Mouse (Mus musculus) spleen, postnatal 36 days (tissue): ENCODE measurements at regions not wholly inside any gene's neighbourhood (a gene's known extent, or its start where the extent isn't known, plus 50 kb on each side); places are given as distances from the start of the nearest gene placed in this dataset.

ENCODE experiments used
- DNase-seq, 2 experiments: peaks; one replicate each; pipeline ENCODE4 v3.0.0; 2022; ENCODE audit warnings: low spot score in 2 of 2, mixed read lengths in 1 of 2

DNA sequence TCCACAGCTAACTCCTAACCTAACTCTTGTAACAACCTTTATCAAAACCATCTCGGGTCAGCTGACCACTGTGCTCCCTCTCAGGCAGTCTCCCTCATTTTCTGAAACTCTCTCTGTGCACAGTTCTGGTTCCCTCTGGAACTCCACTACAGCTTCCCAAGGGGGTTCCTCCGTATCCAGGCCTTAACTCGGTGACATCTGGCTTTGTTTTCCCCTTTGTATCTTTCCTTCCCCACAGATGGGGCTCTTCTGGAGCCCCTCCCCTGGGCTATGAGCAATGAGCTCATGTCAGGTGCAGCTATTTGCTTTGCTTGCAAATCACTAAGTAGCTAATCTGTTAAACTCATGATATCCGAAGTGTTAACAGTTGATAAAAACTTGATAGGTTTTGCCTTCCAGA lies 535.6 kb downstream of the Slc4a3 start:
- DNase-seq = no peak

DNA sequence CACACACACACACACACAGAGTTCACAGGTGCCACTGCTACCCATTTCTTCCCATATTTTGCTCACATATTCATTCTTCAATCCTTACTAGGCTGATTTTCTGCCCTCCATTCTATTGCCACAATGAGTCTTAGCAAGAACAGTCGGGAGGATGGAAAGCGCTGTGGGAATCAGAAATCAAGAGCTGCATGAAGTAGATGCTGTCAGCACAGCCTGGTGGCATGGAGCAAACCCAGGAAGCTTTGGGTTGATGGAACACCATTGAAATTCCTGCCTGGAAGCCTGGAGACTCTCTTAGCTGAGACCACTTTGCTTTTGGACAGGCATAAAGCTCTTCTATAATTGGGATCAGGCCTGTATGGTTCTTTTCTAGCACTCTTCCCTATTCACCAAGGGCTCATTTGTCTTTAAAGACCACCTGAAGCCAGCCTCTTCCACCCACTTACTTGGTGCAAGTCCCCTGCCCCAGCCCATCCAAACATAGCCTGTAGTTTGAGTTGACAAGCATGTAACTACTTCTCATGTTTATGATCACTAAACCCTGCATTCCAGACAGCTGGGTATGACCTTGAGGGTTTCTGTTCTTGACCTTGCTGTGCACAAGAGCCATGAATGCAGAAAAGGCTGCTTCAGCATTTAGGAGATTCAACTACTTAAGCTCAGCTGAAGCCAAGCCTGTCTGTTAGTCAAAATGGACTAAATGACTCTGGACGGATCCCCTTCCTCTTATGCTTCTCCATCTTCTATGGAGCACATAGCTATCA lies 537.4 kb downstream of the Slc4a3 start:
- no peak for DNase-seq

DNA sequence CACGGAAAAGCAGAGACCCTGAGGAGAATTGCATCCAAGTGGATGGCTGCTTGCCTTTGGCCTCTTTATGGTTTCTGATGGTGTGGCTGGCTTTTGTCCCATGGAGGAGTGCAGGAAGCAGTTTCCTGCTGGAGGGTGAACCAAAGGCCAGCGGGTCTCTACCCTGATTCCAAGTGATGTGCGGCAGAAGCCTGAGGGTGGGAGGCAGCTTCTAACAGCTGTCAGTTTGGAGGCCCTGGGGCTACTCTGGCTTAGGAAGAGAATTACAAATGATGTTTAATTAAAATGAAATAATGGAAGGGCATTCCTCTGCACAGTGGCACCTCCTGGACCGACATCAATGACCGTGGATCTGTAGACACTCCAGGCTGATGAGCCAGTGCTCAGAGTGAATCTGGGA lies 545.0 kb downstream of the Slc4a3 start:
- no peak for DNase-seq

DNA sequence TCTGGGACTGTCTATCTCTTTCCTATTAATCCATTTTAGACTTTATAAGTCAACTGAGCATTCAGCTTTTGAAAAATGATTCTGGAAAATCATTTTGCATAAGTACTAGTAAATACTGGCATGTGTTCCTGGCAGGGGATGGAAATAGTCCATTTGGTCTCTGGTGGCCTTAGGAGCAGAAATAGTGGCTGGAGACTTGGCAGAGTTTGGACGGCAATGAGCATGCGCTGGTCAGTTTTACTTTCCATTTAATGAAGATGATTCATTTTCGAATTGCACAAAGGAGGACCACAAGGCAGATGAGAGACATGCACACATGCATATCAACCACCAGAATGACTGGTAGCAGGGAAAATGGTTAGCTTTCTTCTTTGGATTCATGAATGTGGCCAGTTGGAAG lies 567.2 kb downstream of the Slc4a3 start:
- DNase-seq = no peak

DNA sequence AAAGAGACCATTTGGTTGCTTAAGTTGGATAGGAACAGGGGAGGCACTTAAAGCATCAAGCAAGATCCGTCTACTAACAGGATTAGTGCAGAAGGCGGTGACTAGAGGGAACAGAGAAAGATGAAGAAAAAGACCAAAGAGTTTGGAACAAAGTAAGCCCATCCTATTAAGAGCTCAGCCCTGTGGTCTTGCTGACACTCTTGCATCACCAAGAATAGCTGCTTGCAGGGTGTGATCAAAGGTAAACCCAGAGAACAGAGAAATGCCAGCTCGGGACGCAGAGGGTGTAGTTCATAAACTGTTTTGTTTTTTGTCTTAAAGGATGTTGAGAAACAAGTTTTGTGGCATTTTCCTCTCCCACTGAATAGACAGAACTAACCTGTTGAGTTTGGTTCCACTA lies 574.8 kb downstream of the Slc4a3 start:
- no peak for DNase-seq

DNA sequence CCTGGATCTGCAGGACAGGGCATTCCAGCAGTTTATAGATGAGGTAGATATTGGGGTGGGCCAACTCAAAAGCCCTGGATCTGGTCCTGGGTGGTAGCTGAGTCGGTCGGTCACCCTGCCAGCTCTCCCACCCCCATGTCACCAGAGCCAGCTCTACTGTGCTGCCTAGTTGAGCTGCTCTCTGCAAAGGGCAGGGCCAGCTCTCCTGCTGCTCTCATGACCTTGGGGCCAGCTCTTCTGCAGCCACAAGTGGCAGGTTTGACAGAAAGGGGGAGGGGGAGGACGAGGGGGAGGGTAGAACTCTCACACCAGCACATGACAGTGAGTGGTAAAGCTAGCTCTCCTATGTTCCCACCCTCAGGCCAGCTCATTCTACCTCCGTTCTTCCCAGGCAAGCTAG lies 584.3 kb downstream of the Slc4a3 start:
- no peak for DNase-seq

DNA sequence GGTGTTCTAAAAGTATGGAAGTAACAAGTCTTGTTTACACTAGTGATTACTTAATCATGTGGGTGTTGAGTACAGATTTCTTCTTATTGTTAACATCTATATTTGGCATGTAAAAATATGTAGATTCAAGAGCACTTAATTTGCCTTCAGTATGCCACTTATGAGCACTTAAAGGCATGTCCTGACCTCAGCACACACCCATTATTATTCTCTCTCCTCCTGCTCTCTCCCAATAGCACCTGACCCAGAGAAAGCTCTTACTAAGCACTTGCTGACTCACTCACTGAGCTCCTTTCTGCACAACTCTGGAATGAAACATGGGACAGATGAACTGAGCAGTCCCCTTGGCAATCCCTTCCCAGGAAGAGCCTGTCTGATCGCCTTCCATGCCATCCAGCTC lies 590.7 kb downstream of the Slc4a3 start:
- DNase-seq = no peak

DNA sequence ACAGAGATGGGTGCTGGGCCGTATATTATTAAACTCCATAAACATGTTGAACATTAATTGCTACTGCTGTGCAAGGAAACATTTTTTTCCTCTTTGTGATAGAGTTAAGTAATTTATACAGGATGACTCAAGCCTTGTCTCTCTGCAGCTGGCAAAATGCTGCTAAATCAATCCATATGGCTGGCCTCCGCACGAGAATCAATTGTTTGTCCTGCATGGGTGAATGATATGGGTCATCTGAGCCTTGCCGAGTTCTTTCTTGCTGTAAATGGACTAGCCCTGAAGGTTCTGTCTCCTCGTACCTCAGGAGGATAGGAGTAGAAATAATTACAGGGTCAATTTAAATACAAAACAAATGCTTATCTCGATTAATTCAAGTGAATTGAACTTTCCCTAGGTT lies 591.6 kb downstream of the Slc4a3 start:
- DNase-seq = no peak

DNA sequence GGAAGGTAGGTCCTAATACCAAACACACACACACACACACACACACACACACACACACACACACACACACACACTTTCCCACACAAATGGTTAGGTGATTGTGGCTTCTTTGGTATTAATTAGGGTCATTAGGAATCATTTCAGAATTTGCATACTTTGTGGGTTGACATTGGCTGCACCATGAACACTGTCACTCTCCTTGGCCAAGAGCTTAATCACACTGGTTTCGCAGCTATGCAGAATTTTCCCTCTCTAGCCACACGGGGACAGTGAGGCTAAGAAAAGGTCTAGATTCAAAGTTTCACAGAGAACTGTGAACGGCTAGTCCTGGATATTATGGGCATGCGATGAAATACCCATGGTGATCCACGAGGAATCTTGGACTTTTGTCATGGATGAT lies 597.5 kb downstream of the Slc4a3 start:
- no peak for DNase-seq

DNA sequence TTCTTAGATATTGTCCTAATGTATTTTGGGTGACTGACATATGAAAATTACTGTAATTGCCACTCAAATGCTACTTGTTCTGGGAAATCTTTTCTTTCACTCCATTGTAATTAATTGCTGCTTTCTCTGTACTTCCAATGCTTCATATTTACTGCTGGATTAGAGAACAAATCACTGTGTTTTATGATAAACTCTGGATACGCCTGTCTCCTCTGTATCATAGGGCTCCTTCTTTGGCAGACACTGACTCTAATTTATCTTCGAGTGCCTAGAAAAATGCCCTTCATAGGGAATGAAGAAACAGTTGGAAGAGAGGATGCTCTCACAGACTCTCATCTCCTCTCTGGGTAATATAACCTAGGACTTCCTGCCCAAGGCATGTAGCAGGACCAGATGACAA lies 602.9 kb downstream of the Slc4a3 start:
- no peak for DNase-seq

DNA sequence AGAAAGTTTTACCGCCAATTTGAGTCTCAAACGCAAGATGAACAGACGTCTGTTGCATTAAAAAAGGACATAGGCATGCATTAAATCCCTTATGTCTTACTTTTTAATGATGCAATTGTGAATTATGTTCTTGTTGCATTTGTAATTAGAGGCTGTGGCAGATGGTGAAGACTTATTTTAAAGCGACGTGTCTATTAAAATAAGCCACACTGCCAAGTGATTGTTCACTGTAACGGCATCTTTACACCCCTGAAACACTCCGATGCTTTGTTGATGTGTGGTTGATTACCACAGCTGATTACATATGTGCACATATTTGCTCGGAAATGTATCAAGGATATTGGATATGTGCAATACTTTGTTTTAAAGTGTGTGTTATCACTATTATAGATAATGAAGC lies 610.2 kb downstream of the Slc4a3 start:
- no peak for DNase-seq

DNA sequence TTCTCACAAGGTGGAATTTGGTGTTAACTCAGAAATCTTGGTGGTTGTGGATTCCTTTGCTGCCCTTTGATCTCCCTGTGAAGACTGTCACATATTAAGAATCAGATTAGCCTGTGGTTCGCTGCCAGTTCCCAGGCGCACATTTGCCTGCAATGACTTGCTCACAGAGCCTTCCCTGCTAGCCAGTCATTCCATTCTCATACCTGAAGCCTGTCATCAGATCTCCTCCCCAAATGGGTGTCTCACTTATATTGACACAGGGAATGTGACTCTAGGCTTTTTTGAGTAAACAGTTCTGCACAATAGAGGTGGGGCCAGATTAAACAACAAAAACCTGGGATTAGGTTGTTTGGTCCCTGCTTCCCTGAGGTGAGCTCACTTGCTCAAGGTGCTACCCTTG lies 621.4 kb downstream of the Slc4a3 start:
- no peak for DNase-seq

DNA sequence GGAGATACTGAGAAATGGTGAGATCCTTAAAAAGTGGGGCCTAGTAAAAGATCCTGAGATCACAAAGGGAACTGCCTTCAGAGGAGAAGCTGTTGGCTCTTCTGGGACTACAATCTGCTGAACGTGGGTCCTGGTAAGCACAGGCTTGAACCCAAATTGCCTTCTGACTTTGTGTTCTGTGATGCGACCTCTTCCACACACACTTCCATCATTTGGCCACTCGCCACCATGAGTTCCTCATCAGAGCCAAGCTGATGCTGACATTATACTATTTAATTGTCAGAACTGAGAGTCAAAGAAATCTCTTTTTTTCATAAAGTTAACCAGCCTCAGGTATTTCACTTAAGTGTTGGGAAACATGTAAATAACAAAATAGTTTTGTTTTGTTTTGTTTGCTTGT lies 635.1 kb downstream of the Slc4a3 start:
- DNase-seq = no peak

DNA sequence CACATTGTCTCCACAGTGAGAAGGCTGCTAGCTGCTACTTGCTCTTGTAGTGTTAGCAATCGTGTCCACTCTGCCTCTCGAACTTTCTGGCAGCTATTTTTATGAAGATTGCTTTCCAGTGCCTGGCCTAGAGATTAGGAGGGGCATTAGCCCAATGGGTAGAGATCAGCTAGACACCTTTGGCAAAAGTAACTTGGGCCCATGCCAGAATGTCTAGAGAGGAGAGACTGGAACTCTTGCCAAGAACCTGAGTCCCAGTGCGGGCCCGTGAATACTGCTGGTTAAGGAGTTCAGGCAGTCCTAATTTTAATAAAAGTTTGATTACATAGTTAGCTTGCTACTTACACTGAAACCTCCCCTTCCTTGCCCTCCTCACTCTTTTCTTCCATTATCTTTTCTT lies 648.8 kb downstream of the Slc4a3 start:
- DNase-seq = no peak

DNA sequence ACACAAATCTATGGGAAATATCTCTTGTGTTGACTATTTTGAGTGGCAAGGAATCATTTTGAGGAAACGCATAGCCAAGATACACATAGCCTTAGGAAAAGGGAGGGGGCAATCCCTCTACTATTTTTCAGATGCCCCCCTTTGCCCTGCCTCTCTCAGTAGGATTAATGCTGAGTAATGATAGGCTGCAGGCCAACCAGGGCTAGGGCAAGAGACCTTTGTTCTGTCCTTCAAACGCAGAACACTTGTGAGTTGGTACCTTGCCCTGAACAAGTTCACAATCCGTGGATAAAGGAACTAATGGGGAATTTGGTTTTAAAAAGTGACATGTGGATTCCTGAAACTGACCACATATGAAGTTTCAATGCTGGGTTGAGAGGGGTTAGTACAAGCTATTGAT lies 651.6 kb downstream of the Slc4a3 start:
- DNase-seq = no peak

DNA sequence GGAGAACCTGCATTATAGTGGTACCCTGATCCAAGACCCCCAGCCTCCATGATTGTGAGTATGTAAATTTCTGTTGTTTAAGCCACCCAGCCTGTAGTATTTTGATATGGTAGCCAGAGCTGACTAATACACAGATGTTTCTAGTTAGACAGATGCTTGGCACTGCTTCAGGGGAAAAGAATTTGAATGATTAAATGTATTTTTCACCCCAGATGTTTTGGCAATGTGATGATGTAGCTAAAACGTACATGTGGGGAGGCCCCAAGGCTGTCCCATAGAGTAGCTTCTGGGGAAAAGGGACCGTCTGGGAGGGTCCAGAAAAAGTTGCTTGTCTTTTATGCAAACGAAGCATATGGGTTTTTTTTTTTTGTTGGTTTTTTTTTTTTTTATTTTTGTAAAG lies 654.8 kb downstream of the Slc4a3 start:
- DNase-seq = no peak

DNA sequence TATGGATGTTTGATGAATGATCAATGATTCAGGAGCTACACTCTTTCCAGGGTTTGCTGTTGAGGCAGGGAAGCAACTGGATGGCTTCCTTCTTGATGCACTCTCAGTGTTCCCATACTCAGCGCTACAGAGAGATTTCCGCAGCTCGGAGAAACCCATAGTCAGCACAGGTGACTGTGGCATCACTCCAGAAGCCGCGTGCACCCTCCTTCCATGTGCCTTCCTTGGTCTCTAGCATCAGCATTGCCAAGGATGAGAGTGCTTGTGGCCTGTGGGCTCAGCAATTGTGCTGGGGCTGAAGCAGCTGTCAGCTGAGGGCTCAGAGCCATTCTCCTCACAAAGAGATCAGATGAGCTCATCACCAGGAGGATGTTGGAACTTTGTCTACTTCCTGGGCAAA lies 666.4 kb downstream of the Slc4a3 start:
- DNase-seq = no peak

DNA sequence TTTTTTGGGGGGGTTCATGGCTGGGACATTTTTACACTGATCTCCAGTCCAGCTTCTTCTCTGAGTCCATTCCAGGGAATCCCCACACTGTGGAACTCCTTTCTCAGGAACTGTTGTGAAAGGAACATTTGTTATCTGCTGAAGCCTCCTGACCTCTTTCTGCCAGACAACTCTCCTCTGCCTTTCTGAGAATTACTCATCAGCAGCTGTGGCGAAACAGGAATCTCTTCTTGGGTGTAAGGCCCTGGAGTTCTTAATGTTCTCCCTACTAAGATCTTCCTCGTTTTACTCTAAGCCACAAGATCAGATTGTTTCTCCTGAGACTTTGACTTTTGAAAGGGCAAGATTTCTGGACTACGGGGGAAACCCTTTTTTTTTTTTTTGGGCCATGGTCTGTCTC lies 698.7 kb downstream of the Slc4a3 start:
- DNase-seq = no peak

DNA sequence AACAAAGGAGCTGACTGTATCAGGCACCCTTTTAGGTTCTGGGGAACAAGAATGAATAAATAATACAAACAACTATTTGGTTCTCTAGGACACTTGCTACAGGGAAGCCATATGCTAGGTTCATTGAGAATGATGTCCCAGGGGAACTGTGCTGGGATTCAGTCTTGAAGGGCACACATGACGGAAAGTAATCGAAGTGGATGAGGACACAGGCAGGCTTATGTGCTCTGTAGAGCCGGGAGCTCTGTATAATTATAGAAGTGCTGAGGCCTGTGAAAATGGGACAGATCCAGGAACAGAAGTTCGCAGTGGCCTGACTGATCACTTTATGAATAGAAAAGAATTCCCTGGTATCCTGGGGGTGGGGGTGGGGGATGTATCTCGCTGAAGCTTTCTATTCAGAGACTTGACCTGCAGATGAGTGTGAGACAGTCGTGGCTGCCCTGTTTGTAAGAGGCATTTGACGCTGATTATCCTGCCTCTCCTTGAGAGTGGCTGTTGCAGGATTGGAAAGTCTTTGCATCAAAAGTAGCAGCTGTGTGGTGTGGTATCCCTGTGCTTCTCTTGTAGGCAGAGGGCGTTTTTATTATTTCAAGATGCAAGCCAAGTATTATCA lies 700.2 kb downstream of the Slc4a3 start:
- no peak for DNase-seq

DNA sequence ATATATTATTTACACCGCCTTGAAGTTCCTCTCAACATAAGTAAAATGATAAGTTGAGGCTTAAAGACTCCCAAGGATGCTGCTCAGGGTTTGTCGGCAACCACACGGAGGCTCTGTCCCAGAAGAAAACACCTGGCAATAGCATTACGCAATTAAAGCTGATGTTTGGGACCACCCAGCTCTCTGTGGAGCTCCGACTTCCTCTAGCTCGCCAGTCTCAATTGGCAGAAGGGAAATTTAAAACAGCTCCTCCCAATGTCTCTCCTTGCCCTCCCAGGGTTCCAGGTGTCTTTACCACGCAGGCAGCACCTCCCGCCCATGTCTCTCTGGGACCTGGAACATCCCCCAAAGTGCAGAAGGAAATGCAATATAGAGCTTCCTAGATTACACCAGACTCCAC lies 701.1 kb downstream of the Slc4a3 start:
- no peak for DNase-seq

DNA sequence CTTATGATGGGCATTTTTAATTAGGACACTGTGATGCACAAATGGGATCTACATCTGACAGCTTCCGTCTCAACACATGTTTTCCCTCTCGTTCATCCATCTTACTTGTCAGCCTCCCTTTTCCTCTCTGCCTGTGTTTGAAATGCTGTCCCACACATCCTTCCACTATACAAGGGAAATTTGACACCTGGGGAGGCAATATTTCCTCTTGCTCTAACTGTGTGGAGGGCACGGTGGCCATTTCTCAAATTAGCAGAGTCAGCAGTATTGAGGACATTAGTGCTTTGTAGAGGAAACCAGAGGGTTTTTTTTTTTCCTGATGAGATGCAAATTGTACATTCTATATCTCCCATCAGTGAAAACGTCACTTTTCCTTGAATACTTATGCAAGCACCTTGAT lies 712.2 kb downstream of the Slc4a3 start:
- no peak for DNase-seq

DNA sequence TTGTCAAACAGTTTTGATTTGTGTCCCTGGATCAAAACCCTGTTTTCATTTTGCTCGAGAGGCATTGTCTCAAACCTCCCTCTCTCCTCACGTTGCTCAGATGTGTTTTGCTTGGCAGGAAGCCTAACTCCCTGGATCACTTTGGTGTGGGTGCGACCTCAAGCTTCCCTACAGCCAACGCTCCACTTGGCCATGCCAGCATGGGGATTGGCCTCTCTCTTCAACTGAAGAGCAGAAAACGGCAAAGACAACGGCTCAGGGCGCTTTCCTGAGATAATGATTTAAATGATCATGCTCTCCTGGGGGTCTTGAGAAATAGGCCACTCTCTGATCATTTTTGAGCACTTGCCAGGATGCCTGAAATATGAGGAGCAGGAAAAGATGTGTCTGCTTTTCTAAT lies 730.1 kb downstream of the Slc4a3 start:
- no peak for DNase-seq

DNA sequence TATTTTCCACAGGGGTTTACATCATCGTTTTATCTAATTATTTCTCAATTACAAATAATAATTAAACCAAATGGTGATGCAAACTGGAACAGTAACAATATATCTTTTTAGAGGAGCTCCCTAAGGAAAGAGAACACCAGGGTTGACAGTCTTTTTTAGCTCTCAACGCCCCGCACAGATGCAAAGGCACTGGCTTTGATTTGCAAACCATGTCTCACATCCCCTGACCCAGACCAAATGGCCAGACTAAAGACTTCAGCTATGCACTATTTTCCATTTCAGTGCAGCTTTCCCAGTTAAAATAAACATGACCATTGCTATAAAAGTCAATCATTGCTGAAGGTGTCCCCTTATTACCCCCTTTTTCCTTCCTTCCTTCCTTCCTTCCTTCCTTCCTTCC lies 730.6 kb downstream of the Slc4a3 start:
- no peak for DNase-seq

DNA sequence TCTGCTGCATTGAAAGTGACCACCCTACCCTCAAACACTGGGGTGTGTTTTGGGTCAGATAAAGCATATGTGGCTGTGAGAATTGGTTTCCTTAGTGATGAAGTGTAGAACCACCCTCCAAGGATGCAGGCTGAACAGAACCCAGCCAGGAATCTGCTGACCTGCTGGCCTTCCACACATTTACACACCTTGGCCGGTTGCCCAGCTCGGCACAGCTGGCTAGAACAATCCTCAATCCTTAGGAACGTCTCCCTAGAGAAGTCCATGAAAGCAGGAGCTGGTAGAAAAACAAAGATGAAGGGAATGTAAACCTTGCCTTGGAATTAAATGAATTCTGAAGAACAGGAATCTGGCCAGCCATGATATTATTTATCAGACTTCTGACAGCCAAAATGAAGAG lies 737.3 kb downstream of the Slc4a3 start:
- DNase-seq = no peak
